Mouse (Mus musculus): ENCODE measurements around the gene Grik3. TPM values are rescaled to one million over a fixed set of nuclear protein-coding genes. Genes with fewer than 3 reads are reported as not detected.

Gene Grik3
- total RNA-seq, 2 experiments from 2014 or later = 0.05 to 0.25 TPM

DNA sequence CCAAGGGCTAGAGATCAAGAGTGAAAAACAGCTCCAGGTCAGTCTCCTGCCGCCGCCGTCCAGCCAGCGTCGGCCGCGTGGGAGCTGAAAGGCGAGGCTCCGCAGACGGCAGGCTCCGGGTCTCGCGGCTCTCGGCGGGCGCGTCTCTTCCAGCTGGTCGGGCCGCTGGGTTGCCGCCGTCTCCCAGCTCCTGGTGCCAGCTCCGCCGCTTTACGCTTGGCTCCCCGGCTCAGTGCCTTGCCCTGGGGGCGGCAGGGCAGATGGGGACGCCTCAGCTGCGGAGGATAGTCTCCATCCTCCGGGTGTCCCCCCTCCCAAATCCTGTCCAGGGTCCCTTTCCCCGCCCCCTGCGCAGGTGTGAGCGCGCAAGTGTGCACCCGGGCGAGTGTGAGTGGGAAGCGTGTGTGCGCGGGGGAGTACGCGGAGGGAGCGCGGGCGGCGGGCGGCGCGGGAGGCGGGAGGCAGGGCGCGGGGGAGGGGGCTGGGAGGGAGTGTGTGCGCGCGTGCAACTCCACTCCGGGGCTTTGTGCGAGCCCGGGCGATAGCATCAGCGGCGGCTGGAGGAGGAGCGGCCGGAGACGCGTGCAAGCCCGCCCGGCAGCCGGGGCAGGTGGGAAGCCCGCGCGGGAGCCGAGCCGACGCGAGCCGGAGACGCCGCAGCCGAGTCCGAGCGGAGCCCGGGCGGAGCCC, 454 bp upstream of the Grik3 start:
- intact Hi-C loops (cut with DNase I) = loop anchor here (2.0 to 5.0 kb wide), 3 partner anchors 212 to 473 kb away; no protein-coding TSS in a partner anchor
- peak in 1 of 2 experiments; percentile 8 for DNase-seq

DNA sequence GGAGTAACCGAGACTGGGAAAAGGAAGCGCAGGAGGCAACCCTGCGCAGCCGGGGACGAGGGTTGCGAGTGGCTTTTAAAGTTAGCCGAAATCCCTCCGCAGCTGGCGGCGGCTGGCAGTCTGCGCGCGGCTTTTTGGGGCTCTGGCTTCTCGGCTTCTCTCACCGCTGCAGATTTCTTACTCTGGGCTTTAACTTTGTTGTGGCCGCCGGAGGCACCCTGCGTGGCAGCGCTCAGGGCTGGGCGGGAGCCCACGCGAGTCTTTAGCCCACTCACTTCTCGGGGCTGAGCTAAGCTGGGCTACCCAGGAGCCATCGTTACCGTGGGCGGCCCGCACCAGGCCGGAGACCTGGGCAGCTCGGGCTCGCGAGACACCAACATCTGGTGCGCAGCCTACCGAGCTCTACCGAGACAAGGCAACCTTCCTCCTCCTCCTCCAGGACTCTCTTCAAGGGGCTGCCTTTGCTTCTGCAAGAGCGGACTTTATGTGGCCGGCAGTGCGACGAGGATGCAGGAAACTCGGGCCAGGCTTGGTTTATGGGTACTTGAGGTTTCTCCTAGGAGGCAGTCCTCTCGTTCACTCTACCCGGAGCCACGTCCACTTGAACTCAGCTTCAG, 1.1 kb downstream of the Grik3 start:
- no peak for DNase-seq
- intact Hi-C loops (cut with DNase I) = loop anchor here (5.0 kb wide), 1 partner anchor 211 kb away; no protein-coding TSS in a partner anchor

DNA sequence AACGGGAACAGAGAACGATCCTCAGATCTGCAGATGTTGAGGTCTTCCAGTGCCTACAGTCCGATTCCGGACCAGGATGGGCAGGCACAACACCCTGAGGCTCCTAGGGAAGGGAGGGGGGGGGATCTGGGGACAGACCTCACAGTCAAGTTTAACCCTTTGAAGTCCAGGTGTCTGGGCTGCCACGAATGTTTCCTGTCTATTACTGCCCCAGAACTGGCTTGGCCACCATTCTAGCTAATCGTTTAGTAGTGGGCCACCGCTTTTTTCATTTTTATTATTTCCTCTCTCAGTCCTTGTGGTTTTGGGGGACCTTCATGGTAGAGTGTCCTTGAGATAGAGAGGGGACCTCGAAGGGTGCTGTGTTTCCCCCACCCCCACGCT, 1.6 kb downstream of the Grik3 start:
- intact Hi-C loops (cut with DNase I) = loop anchor here (5.0 kb wide), 1 partner anchor 210 kb away; no protein-coding TSS in a partner anchor
- DNase-seq = no peak

DNA sequence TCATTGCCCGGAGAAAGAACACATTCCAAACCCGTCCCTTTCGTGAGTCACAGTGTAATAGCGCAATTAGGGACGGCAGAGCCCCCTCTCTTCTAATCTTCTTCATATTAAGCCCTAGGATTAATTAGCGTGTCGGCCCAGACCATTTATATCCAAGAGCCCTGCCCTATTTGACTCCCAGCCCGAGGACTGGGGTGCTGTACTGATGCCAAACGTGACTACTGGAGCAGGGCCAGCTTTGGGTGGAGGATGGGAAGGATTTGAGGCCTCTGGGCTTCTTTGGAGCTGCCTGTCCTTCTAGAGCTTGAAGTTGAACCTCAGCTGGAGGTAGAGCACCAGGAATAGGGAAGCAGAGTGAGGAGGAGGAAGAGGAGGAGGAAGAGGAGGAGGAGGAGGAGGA, 2.2 kb downstream of the Grik3 start:
- DNase-seq = no peak
- intact Hi-C loops (cut with DNase I) = loop anchor here (5.0 kb wide), 1 partner anchor 210 kb away; no protein-coding TSS in a partner anchor

DNA sequence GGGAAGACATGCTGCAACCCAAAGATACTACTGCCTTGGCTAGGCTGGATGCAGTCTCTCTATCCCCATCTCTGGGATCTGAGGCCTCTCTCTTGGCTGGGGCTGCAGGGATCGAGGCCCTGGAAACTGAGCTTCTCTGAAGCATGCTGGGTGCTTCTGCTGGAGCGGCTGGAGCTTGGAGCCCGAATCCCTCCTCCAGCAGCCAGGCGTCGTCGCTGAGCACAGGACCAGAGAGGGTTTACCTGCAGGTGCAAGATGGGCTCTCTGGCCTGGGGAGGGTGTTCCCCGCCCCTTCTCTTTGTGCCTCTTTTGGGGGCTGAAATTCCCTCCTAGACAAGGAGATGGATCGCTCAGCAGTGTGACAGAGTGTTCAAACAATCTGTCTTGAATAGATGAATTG, 2.6 kb downstream of the Grik3 start:
- intact Hi-C loops (cut with DNase I) = loop anchor here (5.0 kb wide), 1 partner anchor 209 kb away; no protein-coding TSS in a partner anchor
- no peak for DNase-seq

DNA sequence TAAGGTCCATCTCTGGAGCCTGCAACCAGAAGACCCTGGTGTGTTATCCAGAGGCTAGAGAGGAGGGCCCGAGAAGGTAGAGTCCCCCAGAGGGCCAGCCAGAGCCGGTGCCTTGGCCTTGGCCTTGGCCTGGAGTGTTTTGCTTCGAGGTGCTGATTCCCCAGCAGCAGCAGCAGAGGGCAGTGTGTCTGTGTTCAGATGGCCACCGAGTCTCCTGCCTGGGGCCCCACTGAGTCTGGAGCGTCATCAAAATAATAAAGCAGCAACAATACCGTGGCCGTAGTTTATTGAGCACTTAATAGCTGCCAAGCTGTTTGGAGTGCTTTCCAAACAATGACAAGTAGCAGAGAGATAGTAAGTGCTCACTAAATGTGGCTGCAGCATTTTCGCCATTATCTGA, 5.0 kb downstream of the Grik3 start:
- no peak for DNase-seq
- intact Hi-C loops (cut with DNase I) = no loop called here

DNA sequence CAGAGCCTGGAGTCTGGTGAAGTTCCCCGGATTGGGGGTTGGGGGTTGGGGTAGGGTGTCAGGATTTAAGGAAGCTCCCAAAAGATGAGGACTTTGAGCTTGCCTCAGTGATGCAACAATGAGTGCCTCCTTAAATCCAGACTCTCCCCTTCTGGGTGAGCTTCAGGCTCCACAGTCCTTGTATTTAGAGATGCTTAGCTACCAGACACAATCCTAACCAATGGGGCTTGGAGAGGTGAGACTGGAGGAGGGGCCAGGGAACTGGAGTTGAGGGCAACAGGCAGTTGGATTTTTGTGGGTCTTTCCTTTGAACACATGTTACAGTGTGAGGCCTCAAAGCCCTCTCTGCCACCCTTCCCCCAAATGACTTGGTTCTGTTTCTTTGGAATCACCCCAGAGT, 6.5 kb downstream of the Grik3 start:
- intact Hi-C loops (cut with DNase I) = no loop called here
- DNase-seq = no peak

DNA sequence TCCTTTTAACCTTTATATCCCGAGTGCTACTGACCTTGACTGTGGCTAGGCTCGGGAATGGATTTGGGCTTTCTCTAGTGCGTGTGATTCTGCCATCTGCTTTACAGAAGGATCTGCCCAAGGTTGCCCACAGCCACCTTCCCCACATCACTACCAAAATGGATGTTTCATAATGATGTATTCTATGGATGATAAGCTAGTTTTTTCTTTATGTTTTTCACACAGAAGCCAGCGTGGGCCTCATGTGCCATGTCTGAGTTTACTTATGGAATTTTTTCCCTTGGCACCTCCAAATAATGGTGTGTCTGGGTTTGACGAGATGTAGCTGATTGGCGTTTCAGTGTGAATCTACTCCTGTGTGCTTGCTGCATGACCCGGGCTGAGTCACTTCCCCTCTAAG, 7.0 kb downstream of the Grik3 start:
- intact Hi-C loops (cut with DNase I) = no loop called here

DNA sequence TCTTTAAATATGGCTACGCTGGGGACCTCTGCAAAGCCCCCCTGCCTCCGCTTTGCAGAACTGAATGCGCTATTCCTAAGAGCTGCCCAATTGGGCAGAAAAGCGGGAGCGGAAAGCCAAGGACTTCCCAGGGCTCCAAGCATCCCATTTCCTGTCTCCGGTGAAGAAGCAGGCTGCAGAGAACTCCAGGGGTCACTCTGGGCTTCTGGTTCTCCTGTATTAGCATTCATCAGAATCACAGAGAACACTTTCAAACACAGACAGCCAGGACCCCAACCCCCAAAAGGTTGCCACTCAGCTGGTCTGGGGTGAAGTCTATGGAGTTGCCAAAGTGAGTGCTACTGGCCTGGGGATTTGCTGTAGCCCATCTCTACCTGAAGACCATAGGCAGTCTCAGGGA, 8.4 kb downstream of the Grik3 start:
- no peak for DNase-seq
- intact Hi-C loops (cut with DNase I) = no loop called here

More for the DNA sequence above, 7.0 kb downstream of the Grik3 start:
- no peak for DNase-seq

DNA sequence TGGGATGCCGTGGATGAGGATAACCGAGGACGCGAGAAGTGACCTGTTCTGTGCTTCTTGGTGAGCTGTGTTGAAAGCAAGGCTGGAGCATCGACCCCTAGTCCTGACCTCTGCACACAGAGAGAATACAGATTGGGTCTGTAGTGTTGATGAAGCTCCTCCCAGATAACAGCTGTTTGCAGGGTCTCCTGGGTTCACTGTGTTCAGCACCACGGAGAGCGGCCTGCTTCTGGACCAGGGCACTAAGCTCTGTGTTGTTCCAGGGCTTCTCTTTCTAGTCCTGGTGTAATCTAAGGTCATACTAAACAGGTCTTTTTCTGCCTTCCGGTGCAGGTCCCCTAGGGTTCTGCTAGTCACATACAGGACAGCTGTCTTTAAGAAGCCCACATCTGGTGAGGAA, 12.4 kb downstream of the Grik3 start:
- DNase-seq = peak; percentile 13 to 28

DNA sequence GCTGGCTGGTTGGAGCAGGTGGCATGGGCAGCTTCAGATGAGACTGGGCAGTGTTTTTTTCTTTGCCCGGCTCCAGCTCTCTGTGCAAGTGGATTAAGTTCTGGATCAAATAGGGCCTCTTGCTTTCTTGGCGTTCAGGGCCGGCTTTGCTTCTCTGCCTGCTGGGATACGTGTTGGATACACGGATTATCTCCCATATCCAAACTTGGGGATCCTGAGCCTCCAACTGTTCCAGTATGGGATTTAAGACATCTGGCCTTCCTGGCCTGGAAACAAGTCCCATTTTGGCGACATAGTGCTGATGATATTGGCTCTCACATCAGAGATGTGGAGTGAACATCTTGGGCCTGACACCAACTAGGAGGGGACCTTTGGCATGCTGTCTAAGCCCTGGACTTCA, 21.9 kb downstream of the Grik3 start:
- DNase-seq = no peak
- intact Hi-C loops (cut with DNase I) = no loop called here

More for the DNA sequence above, 12.4 kb downstream of the Grik3 start:
- intact Hi-C loops (cut with DNase I) = no loop called here

DNA sequence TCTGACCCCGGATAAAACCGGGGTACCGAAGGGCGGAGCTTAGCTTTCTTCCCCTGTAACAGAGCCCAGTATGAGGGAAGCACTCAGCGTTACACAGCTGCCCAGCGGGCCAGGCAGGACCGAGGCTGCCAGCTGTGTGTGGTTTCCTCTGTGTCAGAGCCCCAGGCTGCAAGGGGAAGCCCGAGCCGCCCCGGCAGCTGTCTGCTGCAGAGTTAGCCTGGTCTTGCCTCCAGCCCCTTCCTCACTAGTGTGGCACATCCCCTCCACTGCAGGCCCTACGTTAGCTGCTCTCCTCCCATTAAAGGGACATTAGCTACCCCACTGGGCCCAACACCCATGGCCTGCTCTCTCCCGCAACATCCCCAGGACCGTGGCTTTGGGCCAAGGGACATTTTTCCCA, 25.1 kb downstream of the Grik3 start:
- no peak for DNase-seq

DNA sequence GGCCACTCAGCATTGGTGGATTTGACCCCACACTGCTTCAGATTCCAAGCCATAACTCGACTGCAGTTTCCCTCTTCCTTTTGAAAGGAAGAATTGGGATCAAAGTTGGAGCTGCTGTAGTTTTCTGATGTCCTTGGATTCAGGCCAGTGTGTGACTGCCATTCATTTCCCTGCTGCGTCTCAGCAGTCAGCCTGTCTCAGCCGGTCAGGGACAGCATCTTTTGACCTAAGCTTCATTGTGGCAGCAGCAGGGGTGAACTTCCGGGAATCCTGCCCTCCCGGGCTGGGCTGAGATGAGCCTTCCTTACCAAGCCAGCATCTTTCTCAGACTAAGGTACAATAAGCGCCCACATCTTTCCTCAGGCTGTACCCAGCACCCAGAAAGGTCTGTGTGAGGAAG, 26.1 kb downstream of the Grik3 start:
- intact Hi-C loops (cut with DNase I) = no loop called here
- DNase-seq = no peak

More for the DNA sequence above, 25.1 kb downstream of the Grik3 start:
- intact Hi-C loops (cut with DNase I) = no loop called here

DNA sequence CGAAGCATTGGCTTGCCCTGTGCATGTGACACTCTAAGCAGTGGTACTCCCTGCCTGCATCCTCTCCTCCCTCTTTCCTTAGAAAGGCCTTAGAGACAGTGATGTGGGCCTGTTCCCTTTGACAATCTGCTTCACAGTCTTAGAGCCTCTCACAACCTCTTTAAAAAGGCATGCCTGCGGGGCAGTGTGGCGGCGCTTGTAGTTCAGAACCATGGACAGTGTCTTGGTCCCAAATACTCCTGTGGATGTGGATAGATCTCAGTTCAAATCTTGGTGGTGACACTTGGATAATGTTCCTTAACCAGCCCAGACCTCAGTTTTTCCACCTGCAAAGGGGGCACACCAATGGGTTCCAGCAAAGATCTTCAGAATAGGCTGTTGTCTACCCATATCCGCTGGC, 28.4 kb downstream of the Grik3 start:
- DNase-seq = no peak
- intact Hi-C loops (cut with DNase I) = no loop called here

DNA sequence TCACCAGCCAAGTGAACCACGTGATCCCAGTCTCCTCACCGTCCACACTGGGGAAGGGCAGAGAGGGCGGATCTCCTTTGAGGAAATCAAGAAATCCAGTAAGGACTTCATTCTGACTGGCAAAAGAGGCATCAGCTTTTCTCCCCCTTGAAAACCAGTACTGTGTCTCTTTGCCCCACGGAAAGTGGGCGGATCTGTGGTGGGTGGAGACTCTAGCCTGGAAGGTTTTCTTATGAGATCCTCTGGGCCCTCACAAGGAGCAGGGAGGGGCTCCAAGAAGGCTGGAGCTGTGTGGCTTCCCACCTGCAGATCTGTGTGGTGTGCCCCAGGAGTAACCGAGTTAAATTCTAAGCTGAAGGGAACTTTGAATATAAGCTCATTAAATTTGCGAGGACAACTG, 32.4 kb downstream of the Grik3 start:
- DNase-seq = no peak
- intact Hi-C loops (cut with DNase I) = no loop called here

DNA sequence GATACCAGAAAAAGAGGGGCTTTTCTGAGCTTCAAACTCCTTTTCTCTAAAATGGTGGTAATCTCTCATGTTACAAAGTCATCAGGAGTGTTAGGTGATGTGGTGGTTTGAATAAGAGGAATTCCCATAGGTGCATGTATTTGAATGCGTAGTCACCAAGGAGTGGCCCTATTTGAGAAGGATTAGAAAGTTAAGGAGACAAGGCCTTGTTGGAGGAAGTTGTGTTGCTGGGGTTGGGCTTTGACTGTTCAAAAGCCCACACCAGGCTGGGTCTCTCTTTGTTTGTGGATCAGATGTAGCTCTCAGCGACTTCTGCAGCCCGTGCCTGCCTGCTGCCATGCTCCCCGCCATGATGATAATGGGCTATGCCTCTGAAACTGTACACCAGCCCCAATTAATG, 34.8 kb downstream of the Grik3 start:
- intact Hi-C loops (cut with DNase I) = no loop called here
- DNase-seq = no peak

DNA sequence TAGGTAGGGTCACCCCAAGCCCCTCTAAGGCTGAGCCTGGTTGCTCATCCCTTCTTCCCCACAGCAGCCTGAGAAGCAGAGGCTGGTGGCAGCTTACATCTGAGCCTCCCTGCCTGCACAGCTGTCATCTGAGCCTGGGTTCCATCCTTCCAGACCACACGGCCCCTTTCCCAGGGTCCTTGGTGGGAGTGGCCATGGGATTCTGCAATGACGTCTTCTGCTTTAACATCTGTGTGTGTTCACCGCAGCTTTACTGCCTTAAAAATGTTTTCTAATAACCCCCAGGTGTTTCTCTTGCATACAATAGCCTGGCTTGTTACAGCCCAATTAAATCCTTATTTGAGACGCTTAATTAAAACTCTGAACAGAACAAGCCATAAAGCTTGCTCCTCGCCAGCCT, 35.9 kb downstream of the Grik3 start:
- intact Hi-C loops (cut with DNase I) = no loop called here
- no peak for DNase-seq

DNA sequence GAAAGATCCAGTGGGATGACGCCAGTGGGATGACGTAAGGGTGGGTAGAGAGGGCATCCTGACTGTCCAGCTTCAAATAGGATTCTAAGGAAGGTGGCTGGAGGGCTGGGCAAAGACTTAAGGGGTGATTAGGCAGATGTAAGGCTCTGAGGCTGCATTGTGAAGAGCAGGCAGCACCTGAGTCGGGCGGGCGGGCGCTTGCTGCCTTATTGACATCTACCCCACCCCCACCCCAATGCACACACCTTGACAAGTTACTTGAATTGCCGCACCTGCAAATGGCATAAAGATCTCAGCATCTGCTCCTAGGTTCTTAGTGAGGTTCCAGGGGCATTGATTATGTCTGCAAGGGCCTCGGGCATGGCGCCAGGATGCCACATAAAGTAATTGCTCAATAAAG, 43.5 kb downstream of the Grik3 start:
- DNase-seq = no peak
- intact Hi-C loops (cut with DNase I) = no loop called here

DNA sequence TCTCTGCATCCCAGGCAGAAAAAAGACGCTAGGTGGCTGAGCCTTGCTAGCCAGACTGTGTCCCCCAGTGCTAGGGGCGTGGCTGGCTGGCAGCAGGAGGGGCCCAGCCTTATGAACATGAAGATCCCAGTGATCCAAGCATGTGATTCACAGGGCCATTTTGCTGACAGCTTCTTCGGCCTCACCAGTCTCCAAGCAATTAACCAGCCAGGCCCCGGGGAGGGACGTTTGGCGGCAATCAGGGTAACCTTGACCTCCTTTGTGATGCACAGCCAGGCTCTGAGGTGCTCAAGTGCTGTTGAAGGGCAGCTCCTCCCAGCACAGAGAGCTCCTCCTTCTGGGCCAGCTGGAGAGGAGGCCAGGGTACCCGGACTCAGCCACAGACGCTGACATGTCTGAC, 43.9 kb downstream of the Grik3 start:
- DNase-seq = no peak
- intact Hi-C loops (cut with DNase I) = no loop called here

DNA sequence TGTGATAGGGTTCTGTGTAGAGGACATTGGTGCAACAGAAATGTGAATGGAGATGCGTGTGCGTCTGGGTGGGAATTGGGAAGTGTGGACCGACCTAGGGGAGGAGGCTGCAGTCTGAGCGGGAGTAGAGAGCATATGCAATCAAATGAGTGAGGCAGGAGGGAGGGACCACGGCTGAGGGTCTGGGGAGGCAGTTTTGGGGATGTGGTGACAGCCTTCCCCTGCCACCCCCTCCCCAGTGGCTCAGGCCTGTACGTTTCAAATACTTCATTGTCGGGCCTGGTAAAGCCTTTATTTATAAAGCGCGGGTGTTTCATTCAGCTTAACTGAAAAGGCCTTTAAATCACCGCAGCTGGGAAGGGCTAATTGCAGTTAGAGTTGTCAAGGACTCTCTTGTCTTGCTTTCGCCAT, 44.5 kb downstream of the Grik3 start:
- intact Hi-C loops (cut with DNase I) = no loop called here
- no peak for DNase-seq

DNA sequence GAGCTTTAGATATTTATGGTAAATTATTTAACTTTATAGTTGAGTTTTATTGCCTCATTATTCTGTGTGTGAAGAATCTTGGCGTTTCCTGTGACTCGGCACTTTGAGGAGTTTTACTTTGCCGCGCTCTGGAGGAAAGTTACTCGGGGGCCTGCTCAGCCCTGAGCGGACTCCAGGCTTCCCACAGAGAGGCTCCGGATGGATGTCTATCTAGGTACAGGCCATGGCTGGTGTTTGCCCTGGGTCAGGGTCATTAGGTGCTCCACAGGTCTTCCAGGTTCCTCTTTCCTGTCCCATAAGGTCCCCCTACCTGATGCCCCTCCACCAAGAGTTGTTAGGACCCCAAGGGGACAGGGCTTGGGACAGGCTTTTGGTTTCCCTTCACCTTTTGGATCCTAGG, 45.0 kb downstream of the Grik3 start:
- DNase-seq = no peak
- intact Hi-C loops (cut with DNase I) = no loop called here

DNA sequence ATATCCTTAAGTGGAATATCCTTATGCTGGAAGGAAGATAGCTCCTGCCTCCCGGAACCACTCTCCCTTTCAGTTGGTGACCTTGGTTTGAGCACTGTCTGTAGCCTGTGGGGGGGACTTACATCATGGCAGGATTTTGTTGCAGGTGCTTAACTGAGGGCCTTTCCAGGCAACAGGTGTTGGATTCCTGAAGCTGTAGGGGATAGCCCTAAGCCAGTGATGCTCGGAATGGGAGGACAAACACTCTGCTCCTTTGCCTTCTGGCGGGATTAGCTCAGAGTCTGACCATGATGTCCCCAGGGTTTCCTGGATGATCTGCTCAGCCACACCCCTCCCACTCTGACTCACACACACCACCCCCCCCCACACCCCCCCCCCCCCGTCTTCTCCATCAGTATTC, 45.5 kb downstream of the Grik3 start:
- no peak for DNase-seq
- intact Hi-C loops (cut with DNase I) = no loop called here
